Mouse (Mus musculus) fibroblast of lung, adult 2 months (primary cell): ENCODE measurements around the gene Olfr1535.

ENCODE experiments used
- DNase-seq: peaks from one replicate; pipeline ENCODE4 v3.0.0-alpha.2; 2011; ENCODE audit warnings: low read depth

The Olfr1535 gene

DNA sequence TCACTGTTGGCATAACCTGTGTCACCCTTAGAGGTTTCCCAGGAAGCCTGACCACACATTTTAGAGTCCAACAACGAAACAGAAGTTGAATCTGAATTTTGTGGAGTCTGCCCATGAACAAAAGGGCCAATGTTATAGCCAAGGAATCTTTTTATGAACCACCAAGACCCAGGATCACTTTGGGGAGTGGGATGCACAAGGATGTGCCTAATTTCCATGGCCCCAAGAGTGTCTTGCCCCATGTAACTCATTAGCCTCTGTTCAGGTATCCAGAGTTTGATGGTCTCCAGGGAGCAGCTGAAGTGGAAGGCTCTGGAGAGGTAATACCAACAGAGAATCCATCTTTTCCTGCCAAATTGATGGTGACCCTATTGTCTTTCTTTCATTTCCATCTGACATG is at the start of gene Olfr1535:
Olfr1535 (minus strand) TSS at position 101 of the 400 bp plus-strand sequence.
- DNase-seq = no peak

GRCm38 (mm10) chr13:21591618-21592017 is 31.9 kb upstream of the Olfr1535 start:
- DNase-seq = no peak

DNA sequence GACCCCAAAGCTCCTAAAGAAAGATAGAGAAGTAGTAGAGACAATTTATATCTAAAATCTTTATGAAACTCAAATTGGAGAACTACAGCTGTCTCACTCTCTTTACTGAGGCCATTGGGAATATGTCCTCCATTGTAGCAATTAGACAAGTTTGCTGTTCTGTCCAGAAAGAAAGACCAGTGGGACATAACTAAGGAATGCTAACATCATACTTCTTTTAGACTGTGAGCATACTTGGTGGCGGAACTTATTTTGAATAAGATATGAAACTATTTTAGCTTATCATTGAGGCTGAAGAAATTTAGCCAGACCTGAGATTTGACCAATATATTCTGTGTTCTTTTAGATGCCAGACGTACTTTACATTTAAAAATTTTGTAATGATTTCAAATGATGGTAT is 22.0 kb upstream of the Olfr1535 start, which contains the start of gene Olfr1364:
Olfr1364 (minus strand) TSS at position 101 of the 400 bp plus-strand sequence.
- DNase-seq = no peak

- DNase-seq = no peak
These were observed 9.1 kb downstream of the Olfr1535 start for GRCm38 (mm10) chr13:21550416-21551110.

DNA sequence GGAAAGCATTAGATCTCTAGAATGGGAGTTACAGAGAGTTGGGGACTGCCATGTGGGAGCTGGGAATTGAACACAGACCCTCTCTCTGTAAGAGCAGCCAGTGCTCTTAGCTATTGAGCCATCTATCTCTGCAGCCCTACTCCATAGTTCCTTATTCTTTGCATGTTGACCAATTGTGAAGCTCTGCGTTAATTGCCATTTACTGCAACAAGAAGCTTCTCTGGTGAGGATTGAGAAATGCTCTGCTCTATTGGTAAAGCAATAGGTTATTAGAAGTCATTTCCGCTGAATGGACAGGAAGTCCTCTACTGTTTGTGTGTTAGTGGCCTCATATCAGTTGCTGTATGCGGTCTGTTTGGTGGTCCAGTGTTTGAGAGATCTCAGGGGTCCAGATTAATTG is 10.2 kb downstream of the Olfr1535 start:
- DNase-seq = no peak

DNA sequence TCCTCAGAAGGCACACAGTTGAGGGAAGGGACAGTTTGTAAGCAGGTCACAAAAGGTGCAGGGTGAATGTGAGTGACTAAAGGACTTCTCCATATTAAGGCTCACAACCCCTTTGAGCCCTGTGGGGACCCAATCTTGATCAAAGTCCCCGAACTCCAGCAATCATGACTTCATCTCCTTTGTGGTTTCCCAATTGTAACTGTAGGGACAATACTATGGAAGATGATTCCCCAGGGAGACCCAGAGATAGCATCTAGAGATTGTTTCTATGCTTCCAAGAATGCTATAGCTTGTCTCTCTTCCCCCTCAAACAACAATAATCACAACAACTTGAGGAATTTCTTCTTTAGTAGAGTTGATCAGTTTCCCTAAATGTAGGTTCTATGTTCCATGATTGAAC is 17.0 kb downstream of the Olfr1535 start, which contains the start of gene Olfr1366:
Olfr1366 (minus strand) TSS at position 101 of the 400 bp plus-strand sequence.
- DNase-seq = no peak

GRCm38 (mm10) chr13:21530781-21531201 is 28.9 kb downstream of the Olfr1535 start, which contains the start of gene Zkscan8:
TSS of gene Zkscan8 (minus strand) at chr13:21531120.
- peak; percentile 61 for DNase-seq

GRCm38 (mm10) chr13:21530136-21530535 is 29.6 kb downstream of the Olfr1535 start:
- DNase-seq = no peak

- DNase-seq = peak; percentile 73
These were observed 53.5 kb downstream of the Olfr1535 start for GRCm38 (mm10) chr13:21506221-21506649.
